Mouse (Mus musculus): Measurements from ENCODE around the gene Spns3. TPM values are rescaled to one million over a fixed set of nuclear protein-coding genes. Genes with fewer than 3 reads are reported as not detected.
A peak's percentile ranks its signal among the peaks of the same experiment; 100 is the strongest.

Gene Spns3
- total RNA-seq, 2 experiments from 2014 or later = 3.8 to 14.0 TPM

GRCm38 (mm10) chr11:72489881-72490301 is 60.4 kb downstream of the Spns3 start, which contains the start of gene Spns2:
Spns2 (minus strand) TSS chr11:72489904.
- ATAC-seq (replicated peaks; ENCODE audit: low FRiP score, low TSS enrichment, poor library complexity, severe bottlenecking) = peak; percentile 78

- no peak for ATAC-seq (replicated peaks; ENCODE audit: low FRiP score, low TSS enrichment, poor library complexity, severe bottlenecking)
Measured at GRCm38 (mm10) chr11:72489397-72489796, 60.9 kb downstream of the Spns3 start.

DNA sequence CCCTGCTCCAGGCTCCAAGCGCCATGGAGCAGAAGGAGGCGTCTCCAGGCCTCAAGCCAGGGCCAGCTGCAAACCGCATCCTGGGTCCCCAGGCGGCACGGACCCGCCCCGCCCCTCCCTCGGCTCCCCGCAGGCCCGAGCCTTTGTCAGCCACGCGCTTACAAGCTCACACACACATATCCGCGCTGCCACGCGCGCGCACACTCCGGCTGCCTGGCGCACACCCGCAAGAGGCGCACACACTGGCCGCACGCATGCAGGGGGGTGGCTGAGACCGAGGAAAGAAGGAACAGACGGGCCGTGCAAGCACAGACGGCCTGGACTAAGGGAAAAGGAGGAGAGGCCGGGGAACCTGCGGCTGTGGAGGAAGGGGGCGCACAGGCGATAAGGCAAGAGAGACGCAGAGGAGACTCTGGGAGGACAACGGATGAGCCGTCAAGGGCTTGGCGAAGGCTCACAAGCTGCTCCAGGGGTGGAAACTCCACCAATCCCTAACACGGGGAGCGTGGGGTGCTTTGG is 61.5 kb downstream of the Spns3 start:
- ATAC-seq (replicated peaks; ENCODE audit: low FRiP score, low TSS enrichment, poor library complexity, severe bottlenecking) = no peak

DNA sequence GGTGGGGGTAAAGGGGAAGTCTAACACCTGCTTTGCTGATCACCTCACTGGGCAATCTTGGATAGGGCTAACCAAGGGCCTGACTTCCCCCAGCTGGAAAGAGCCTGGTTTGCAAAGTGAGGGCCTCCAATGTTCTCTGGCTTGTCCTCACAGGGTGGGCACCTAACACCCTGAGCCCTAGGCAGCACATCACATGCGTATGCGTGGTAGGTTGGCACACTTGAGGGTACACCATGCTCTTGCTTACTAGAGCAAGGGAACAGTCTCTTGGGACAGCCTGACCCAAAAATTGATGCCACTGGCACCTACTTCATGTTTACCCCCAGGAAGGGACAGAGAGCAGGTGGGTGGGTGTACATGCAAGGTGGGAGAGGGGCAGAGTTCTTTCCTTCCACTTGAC is 62.6 kb downstream of the Spns3 start:
- ATAC-seq (replicated peaks; ENCODE audit: low FRiP score, low TSS enrichment, poor library complexity, severe bottlenecking) = no peak

- no peak for ATAC-seq (replicated peaks; ENCODE audit: low FRiP score, low TSS enrichment, poor library complexity, severe bottlenecking)
Measured at GRCm38 (mm10) chr11:72487171-72487570, 63.1 kb downstream of the Spns3 start.

DNA sequence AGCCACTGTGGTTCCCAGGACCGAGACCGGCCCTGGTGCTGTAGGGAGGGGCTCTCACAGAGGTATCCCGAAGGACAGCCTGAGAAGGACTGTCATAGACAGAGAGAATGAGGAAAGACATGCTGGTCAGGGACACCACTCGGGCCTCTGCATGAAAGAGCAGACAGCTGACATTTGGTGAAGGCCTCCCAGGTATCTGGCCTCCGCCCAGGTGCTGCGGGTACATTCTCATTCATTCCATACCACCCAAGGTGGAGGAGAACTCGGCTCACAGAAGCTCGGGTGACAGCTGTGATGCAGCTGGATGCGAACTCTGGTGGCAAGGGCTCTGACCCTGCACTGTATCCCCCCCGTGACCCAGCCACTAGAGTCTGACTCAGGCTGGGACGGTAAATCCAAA is 64.3 kb downstream of the Spns3 start:
- ATAC-seq (replicated peaks; ENCODE audit: low FRiP score, low TSS enrichment, poor library complexity, severe bottlenecking) = no peak

DNA sequence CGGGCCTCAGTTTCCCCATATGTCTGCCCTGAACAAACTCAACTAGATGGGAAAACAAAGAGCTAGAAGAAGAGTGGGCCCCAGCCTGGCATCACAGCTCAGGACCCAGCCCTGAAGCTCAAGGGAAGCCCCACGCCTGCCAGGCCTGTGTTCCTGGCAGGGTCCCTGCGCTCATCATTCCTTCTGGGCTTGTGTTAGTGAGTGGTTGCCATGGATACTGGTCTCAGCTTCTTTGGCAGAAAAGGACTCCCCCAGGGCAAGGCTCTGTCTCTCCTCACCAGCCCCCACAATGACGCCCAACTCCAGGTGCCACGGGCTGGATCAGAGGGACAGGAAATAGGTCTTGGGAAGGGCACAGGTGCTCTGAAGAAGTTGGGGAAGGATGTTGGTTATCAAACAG is 65.1 kb downstream of the Spns3 start:
- no peak for ATAC-seq (replicated peaks; ENCODE audit: low FRiP score, low TSS enrichment, poor library complexity, severe bottlenecking)

DNA sequence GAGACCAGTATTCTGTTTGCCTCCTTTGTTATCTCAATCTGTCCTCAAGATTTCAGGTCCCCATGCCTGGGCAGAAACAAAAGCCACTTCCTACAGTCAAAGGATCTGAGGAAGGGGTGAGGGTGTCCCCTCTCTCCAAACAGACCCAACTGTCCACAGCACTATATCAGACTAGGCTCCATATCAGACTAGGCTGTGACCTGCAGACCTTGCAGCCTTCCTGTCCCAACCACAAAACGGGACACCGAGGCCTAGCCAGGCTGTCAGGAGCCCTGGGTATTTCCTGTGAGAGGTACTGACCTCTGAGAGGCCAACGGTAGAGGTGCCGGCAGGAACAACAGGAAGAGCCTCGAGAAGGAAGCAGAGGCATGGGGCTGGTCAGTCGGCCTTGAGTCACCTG is 65.8 kb downstream of the Spns3 start:
- no peak for ATAC-seq (replicated peaks; ENCODE audit: low FRiP score, low TSS enrichment, poor library complexity, severe bottlenecking)

GRCm38 (mm10) chr11:72481952-72482351 is 68.4 kb downstream of the Spns3 start:
- peak; percentile 56 for ATAC-seq (replicated peaks; ENCODE audit: low FRiP score, low TSS enrichment, poor library complexity, severe bottlenecking)

GRCm38 (mm10) chr11:72481313-72481712 is 69.0 kb downstream of the Spns3 start:
- no peak for ATAC-seq (replicated peaks; ENCODE audit: low FRiP score, low TSS enrichment, poor library complexity, severe bottlenecking)

DNA sequence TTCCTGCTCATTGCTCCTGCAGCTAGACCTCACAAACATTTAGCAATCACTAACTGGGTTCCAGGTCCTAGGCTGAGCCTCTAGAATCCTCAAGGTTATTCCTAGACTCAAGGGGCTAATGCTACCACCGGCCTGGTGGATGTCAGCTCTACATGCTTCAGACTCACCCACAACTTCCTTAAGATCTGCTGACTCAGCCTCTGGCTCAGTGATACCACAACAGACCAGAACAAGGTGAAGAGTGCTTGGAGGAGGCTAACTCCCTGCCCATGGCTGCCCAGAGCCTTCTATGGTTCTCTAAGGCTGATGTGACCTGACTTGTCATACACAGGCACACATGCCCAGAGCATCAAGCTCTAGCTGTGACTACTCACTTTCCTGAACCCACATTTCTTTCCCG is 70.8 kb downstream of the Spns3 start:
- ATAC-seq (replicated peaks; ENCODE audit: low FRiP score, low TSS enrichment, poor library complexity, severe bottlenecking) = no peak

- no peak for ATAC-seq (replicated peaks; ENCODE audit: low FRiP score, low TSS enrichment, poor library complexity, severe bottlenecking)
Measured at GRCm38 (mm10) chr11:72478228-72478627, 72.1 kb downstream of the Spns3 start.

GRCm38 (mm10) chr11:72477653-72478052 is 72.7 kb downstream of the Spns3 start:
- ATAC-seq (replicated peaks; ENCODE audit: low FRiP score, low TSS enrichment, poor library complexity, severe bottlenecking) = no peak

DNA sequence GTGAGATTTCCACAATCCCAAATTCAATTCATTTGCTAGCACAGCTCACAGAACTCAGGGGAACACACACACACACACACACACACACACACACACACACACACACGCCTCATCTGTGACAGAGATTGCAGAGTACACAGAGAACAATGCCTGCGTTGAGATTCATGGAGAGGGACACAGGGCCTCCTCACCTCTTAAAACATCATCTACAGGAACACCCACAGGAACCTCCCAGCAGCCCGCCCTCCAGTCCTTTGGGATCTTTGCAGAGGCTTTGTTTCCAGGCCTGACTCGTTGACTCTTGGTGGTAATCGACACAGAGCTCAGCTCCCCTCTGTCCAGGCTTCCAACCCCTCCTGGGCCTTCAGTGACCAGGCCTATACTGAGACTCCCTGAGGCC is 73.1 kb downstream of the Spns3 start:
- no peak for ATAC-seq (replicated peaks; ENCODE audit: low FRiP score, low TSS enrichment, poor library complexity, severe bottlenecking)

GRCm38 (mm10) chr11:72476074-72476625 is 74.2 kb downstream of the Spns3 start:
- no peak for ATAC-seq (replicated peaks; ENCODE audit: low FRiP score, low TSS enrichment, poor library complexity, severe bottlenecking)

DNA sequence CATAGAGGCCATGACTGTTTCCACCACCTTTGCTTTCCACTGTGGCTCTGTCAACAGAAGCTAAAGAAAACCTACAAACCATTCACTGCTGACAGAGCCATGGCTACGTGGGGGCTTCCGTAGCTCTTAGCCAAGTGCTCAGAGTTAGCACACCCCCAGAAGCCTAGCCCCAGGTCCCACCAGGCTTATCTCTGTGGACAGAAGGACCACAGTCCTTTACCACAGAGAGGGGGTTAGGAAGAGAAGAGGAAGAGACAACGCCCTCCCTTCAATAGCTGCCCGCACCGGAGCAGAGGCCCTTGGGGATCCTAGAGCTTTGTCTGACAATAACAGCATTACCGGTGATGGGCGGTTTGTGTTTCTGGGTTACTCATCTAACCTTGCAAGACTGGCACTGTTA is 74.9 kb downstream of the Spns3 start:
- ATAC-seq (replicated peaks; ENCODE audit: low FRiP score, low TSS enrichment, poor library complexity, severe bottlenecking) = peak; percentile 71

DNA sequence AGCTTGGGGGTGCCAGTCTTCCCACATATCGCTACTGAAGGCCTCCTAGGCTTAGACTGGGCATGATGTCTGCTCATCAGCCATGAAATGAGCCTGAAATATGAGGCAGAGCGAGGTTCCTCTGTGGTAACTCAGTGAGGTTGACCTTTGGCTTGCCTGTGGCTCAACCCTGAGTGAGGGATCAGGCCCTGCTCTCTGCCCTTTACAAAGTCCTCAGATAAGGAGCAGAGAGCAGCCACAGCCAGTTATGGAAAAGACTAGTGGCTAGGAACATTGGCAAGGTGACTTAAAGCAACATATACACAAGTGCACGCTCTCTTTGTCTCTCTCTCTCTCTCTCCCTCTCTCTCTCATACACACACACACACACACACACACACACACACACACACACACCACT is 75.4 kb downstream of the Spns3 start:
- ATAC-seq (replicated peaks; ENCODE audit: low FRiP score, low TSS enrichment, poor library complexity, severe bottlenecking) = no peak; the same call in 1 of the 2 replicates

DNA sequence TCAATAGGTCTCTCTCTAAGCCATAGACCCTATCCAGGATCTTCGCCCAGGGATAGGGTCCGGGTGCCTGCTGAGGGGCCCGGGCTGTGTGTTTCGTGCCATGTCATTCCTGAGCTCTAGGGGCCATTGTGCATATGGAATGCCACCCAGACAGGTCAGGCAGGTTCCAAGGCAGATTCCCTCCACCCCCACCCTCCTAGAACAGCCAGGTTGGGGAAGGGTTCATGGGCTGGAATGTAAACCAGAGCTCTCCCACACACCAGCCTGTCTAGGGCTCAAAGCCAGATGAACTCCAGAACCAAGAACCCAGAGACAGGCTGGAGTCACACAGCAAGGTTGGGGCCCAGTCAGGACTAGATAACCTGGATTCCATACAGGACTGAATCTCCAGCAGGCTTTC is 76.8 kb downstream of the Spns3 start:
- ATAC-seq (replicated peaks; ENCODE audit: low FRiP score, low TSS enrichment, poor library complexity, severe bottlenecking) = no peak

DNA sequence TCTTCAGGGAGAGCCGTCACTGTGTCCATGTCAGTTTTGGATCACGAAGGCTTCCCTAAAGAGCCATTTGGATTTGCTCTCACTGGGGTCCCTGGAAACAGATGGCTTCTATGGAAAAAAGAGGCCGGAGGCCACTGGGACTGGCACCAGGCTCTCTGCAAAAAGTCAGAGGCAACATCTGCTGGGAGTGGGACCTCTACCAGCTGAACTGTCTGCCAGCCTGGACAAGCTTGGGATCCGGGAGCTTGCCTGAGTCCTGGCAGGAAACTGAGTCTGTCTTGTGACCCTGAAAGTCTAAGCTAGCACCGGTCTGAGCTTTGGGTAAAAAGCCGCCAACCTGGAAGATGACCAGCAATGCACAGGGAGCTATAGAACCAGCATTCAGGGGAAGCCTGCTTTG is 78.9 kb downstream of the Spns3 start:
- no peak for ATAC-seq (replicated peaks; ENCODE audit: low FRiP score, low TSS enrichment, poor library complexity, severe bottlenecking)

- no peak for ATAC-seq (replicated peaks; ENCODE audit: low FRiP score, low TSS enrichment, poor library complexity, severe bottlenecking)
Measured at GRCm38 (mm10) chr11:72470004-72470403, 80.3 kb downstream of the Spns3 start.

GRCm38 (mm10) chr11:72469217-72469616 is 81.1 kb downstream of the Spns3 start:
- 0 out of 2 replicates have a peak, but pooled peaks have one; percentile 10 for ATAC-seq (replicated peaks; ENCODE audit: low FRiP score, low TSS enrichment, poor library complexity, severe bottlenecking)

GRCm38 (mm10) chr11:72468525-72468924 is 81.8 kb downstream of the Spns3 start:
- no peak for ATAC-seq (replicated peaks; ENCODE audit: low FRiP score, low TSS enrichment, poor library complexity, severe bottlenecking)
